7 mouse cellular contexts compared by ENCODE assay signal in the genomic region with DNA sequence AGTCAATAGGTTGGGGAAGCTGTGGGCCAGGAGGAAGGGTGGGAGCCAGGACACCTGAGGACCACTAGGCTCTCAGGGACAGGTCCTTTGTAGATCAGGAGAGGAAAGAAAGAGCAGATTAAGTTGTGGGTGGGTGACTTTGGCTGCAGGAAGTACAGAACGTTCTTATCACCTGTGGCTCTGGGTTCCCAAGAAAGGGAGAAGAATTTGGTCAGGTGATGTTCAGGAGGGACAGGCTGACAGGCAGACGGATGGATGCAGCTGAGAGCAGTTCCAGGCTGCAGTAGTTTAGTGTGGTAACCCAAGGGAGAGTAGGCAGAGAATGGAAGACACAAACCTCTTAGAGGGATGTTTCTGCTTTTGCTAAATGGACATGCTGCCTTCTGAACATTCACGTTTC. TPM values are rescaled to one million over a fixed set of nuclear protein-coding genes. Genes with fewer than 3 reads are reported as not detected.
A peak's percentile ranks its signal among the peaks of the same experiment; 100 is the strongest.
DNase-seq lines count a peak whose midpoint lies in the region; ATAC-seq and TF ChIP-seq lines count a peak whose summit lies in the region.

No protein-coding gene starts in this region.

- peak overlapping the region; percentile 32; the same call in 1 of the 2 replicates for H3K27ac ChIP-seq in liver, embryonic 11.5 days (ENCODE audit: low read depth, low read length)
- peak overlapping the region; percentile 84 for H3K27ac ChIP-seq in embryonic facial prominence, embryonic 15.5 days (replicated peaks)
- no peak overlapping the region for H3K27ac ChIP-seq in intestine, postnatal 0 days (ENCODE audit: low read depth, low read length)
- H3K27ac ChIP-seq in neural tube, embryonic 13.5 days (replicated peaks): no peak overlapping the region

- H3K9me3 ChIP-seq in liver, embryonic 11.5 days (ENCODE audit: control insufficient read depth, low read length): no peaks in the 10 kb centered on the region
- H3K9me3 ChIP-seq in embryonic facial prominence, embryonic 15.5 days (replicated peaks): no peaks in the 10 kb centered on the region
- H3K9me3 ChIP-seq in intestine, postnatal 0 days (ENCODE audit: control insufficient read depth): no peaks in the 10 kb centered on the region
- H3K9me3 ChIP-seq in neural tube, embryonic 13.5 days: no peaks in the 10 kb centered on the region

- H3K27me3 ChIP-seq in liver, embryonic 11.5 days (replicated peaks; ENCODE audit: control insufficient read depth, insufficient read depth, low read length): no peaks in the 10 kb centered on the region
- no peaks in the 10 kb centered on the region for H3K27me3 ChIP-seq in embryonic facial prominence, embryonic 15.5 days
- H3K27me3 ChIP-seq in intestine, postnatal 0 days (replicated peaks; ENCODE audit: control insufficient read depth, insufficient read depth, low read length): no peaks in the 10 kb centered on the region
- peaks cover 8% of the 10 kb centered on the region for H3K27me3 ChIP-seq in neural tube, embryonic 13.5 days

- TF ChIP-seq CTCF in intestine, postnatal 0 days (IDR thresholded peaks at IDR 0.05; ENCODE audit: low read depth): no peak

- H3K4me2 ChIP-seq in liver, embryonic 11.5 days: peak overlapping the region; percentile 60
- H3K4me2 ChIP-seq in embryonic facial prominence, embryonic 15.5 days (replicated peaks): peak overlapping the region; percentile 36
- H3K4me2 ChIP-seq in intestine, postnatal 0 days (replicated peaks; ENCODE audit: low read depth): peak overlapping the region; percentile 61
- peak overlapping the region; percentile 44 for H3K4me2 ChIP-seq in neural tube, embryonic 13.5 days

- H3K9ac ChIP-seq in liver, embryonic 11.5 days (ENCODE audit: low read depth, low read length): no peak overlapping the region
- H3K9ac ChIP-seq in embryonic facial prominence, embryonic 15.5 days: no peak overlapping the region
- no peak overlapping the region for H3K9ac ChIP-seq in intestine, postnatal 0 days (ENCODE audit: low read depth, low read length)
- peak overlapping the region; percentile 31; the same call in 1 of the 2 replicates for H3K9ac ChIP-seq in neural tube, embryonic 13.5 days

- DNase-seq in liver, embryonic 11.5 days (ENCODE audit: low spot score): no peak
- no peak for DNase-seq in liver
- no peak for DNase-seq in right cerebral cortex, postnatal 14 days
- no peak for DNase-seq in spleen, postnatal 4 days (ENCODE audit: low spot score in 2 of 2)

- H3K4me1 ChIP-seq in liver, embryonic 11.5 days (replicated peaks; ENCODE audit: control insufficient read depth, insufficient read depth, low read length): peaks cover 11% of the 10 kb centered on the region
- H3K4me1 ChIP-seq in embryonic facial prominence, embryonic 15.5 days: peaks cover 60% of the 10 kb centered on the region
- H3K4me1 ChIP-seq in intestine, postnatal 0 days (replicated peaks; ENCODE audit: control insufficient read depth, insufficient read depth, low read length): no peaks in the 10 kb centered on the region; the same call in 1 of the 2 replicates
- peaks cover 22% of the 10 kb centered on the region for H3K4me1 ChIP-seq in neural tube, embryonic 13.5 days (replicated peaks)

- H3K36me3 ChIP-seq in liver, embryonic 11.5 days (ENCODE audit: control insufficient read depth, insufficient read depth, low read length): no peaks in the 10 kb centered on the region
- no peaks in the 10 kb centered on the region for H3K36me3 ChIP-seq in embryonic facial prominence, embryonic 15.5 days
- no peaks in the 10 kb centered on the region for H3K36me3 ChIP-seq in intestine, postnatal 0 days (ENCODE audit: control insufficient read depth, insufficient read depth)
- no peaks in the 10 kb centered on the region for H3K36me3 ChIP-seq in neural tube, embryonic 13.5 days

- ATAC-seq in liver, embryonic 11.5 days (replicated peaks; ENCODE audit: low FRiP score): no peak
- ATAC-seq in embryonic facial prominence, embryonic 15.5 days (ENCODE audit: insufficient number of reproducible peaks, low FRiP score, low TSS enrichment, low read depth): no peak
- no peak for ATAC-seq in intestine, postnatal 0 days
- no peak for ATAC-seq in neural tube, embryonic 13.5 days (ENCODE audit: low read depth)

- H3K4me3 ChIP-seq in liver, embryonic 11.5 days (ENCODE audit: low read depth, low read length): no peak overlapping the region
- H3K4me3 ChIP-seq in embryonic facial prominence, embryonic 15.5 days (replicated peaks): peak overlapping the region; percentile 19; the same call in 1 of the 2 replicates
- no peak overlapping the region for H3K4me3 ChIP-seq in intestine, postnatal 0 days (ENCODE audit: low read depth, low read length)
- no peak overlapping the region for H3K4me3 ChIP-seq in neural tube, embryonic 13.5 days

- 41% methylated on average over 3 of the region's 3 CpGs for WGBS in liver, embryonic 11.5 days
- 44% methylated on average over 3 of the region's 3 CpGs for WGBS in embryonic facial prominence, embryonic 15.5 days
- 35% methylated on average over 3 of the region's 3 CpGs for WGBS in intestine, postnatal 0 days
- WGBS in neural tube, embryonic 13.5 days: 49% methylated on average over 3 of the region's 3 CpGs

RNA-seq across cellular contexts. Expression of a gene that starts 42.5 kb away (rescaled TPM):
- 0.30 and 0.35 TPM in 2 replicates for polyA plus RNA-seq in liver, embryonic 11.5 days (2014; fragmentation: Nextera tagmentation; extraction: Ambion mirVana)
- polyA plus RNA-seq in embryonic facial prominence, embryonic 15.5 days (2015; fragmentation: Nextera tagmentation; extraction: Ambion mirVana): 3.5 and 3.8 TPM in 2 replicates
- polyA plus RNA-seq in intestine, postnatal 0 days (2015; fragmentation: Nextera tagmentation; extraction: Ambion mirVana): 31.4 and 37.0 TPM in 2 replicates
- 0.23 TPM in 1 of 2 replicates, not detected in the other for polyA plus RNA-seq in neural tube, embryonic 13.5 days (2015; fragmentation: Nextera tagmentation; extraction: Ambion mirVana)

Comparison
In these comparisons a context has a peak if more than half of its experiments do, and no peak if none do; other contexts are left out.
1. H3K27ac ChIP-seq: peak in liver, embryonic 11.5 days (single experiment) and embryonic facial prominence, embryonic 15.5 days (single experiment); none in intestine, postnatal 0 days (single experiment) and neural tube, embryonic 13.5 days (single experiment).
2. Peak in every context shown above with its lines, with median percentiles within 50 percentile points of each other: H3K4me2 ChIP-seq.